Mouse (Mus musculus): ENCODE data around the gene Ncapd2. TPM values are rescaled to one million over a fixed set of nuclear protein-coding genes. Genes with fewer than 3 reads are reported as not detected.

Gene Ncapd2
- polyA plus RNA-seq (2015; fragmentation: Nextera tagmentation; extraction: Ambion mirVana): 58.3 and 58.6 TPM in 2 replicates

DNA sequence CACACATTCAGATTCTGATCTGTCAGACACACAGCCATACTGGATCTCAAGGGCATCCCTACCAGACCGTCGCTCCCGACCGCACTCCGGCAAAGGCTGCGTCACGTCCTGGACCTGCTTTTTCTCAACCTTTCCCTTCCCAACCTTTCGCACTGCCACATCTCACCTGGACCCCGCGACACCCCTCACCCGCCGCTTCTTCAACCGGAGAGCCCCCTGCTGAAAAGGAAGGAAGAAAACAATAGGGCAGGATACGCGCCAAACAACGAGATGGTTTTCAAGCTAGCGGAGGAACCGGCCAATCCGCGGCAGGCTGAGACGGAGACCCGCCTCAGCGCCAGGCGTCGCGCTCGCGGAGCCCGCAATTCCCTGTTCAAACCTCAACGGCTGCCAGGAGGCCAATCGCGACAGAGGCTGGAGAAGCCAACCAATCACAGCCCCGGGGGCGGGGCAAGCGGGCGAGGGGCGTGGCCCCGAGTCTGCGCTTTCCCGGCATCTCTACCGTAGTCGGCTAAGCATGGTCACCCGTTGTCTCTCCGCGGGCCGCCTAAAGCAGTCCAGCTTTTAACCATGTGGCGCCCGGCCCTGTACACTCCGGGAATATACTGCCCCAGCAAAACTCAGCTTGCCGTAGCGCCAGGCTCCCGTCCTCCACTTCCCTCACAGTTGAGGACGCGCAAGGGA is at the start of gene Ncapd2, which contains the start of gene Mrpl51:
Ncapd2 (minus strand) TSS at position 370 of the 684 bp plus-strand sequence.
Mrpl51 (plus strand) TSS at position 470 of the 684 bp plus-strand sequence.
- under 1% methylated on average over 54 of the region's 54 CpGs for WGBS
- peak within 1 kb of the TSS; percentile 60 for H3K9ac ChIP-seq
- peaks cover 5% of the 10 kb centered on the region; the same call in 1 of the 2 replicates for H3K36me3 ChIP-seq (replicated peaks)
- peak within 1 kb of the TSS; percentile 96 for H3K27ac ChIP-seq
- H3K4me3 ChIP-seq: peak within 1 kb of the TSS; percentile 56
- H3K27me3 ChIP-seq (replicated peaks): no peaks in the 10 kb centered on the region
- no peaks in the 10 kb centered on the region for H3K9me3 ChIP-seq
- peak; percentile 98 for ATAC-seq (replicated peaks)
- peaks cover 25% of the 10 kb centered on the region for H3K4me1 ChIP-seq
- peak within 1 kb of the TSS; percentile 69 for H3K4me2 ChIP-seq

DNA sequence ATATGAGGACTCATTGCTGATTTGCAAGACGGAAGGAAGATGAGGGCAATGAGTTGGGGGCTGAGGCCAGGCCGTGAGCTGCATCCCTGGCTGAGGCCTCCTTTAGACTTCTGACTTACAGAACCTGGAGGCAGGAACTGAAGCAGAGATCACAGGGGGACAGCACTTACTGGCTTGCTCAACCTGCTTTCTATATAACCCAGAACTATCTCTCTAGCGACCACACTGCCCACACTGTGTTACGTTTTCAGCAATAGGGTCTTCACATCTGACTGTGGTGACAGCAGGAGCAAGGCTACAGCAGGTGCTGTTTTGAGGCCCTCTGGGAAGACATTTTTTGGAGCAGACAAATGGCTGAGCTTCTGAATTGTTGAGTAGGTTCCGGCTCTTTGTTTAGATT is 49.1 kb upstream of the Ncapd2 start:
- no peaks in the 10 kb centered on the region for H3K27me3 ChIP-seq (replicated peaks)
- 86% methylated on average over 5 of the region's 5 CpGs for WGBS
- H3K36me3 ChIP-seq (replicated peaks): no peaks in the 10 kb centered on the region
- H3K4me2 ChIP-seq: no peak overlapping the region
- no peak overlapping the region for H3K9ac ChIP-seq
- ATAC-seq (replicated peaks): no peak
- no peaks in the 10 kb centered on the region for H3K4me1 ChIP-seq
- H3K27ac ChIP-seq: no peak overlapping the region
- H3K4me3 ChIP-seq: no peak overlapping the region
- H3K9me3 ChIP-seq: no peaks in the 10 kb centered on the region

DNA sequence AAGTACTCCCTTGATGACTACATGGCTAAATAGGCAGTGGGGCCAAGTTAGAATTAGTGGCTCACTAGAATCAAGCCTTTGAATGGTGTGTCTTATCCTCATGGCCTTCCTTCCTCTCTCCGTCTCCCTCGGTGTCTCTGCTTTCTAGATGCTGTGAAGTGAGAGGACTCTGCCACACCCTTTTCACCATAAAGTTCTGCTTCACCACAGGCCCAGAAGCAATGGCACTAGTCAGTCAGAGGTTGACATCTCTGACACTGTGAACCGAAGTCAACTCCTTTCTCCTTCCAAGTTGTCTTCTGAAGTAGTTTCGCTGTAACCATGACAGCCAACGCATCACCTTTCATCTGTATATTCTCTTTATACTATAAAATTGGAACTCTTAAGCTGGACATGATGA is 48.0 kb upstream of the Ncapd2 start:
- H3K4me2 ChIP-seq: no peak overlapping the region

DNA sequence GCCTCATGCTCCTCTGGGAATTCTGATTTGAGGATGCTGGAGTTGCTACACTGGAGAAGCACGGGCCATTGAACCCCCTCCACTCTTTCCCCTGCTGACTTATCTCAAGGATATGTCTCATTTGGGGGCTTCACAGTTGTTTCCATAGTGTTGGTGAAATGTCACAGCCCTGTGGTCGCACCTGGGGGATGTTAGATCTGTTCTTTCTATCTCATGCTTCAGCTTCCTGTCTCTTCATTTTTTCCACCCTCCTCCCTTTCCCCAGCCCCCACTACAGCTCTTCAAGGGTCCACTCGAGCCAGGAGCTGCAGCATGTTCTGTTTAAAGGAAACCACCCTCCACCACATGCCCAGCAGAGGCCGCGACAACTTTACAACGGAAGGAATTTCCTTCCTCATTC is 46.9 kb upstream of the Ncapd2 start:
- WGBS: 77% methylated on average over 6 of the region's 6 CpGs
- no peak for ATAC-seq (replicated peaks)

More for the DNA sequence above, 48.0 kb upstream of the Ncapd2 start:
- Histone ChIP-seq H3K4me1 (no peaks in the 10 kb centered on the region), H3K27ac (no peak overlapping the region), H3K27me3 (replicated peaks) (no peaks in the 10 kb centered on the region), H3K4me3 (no peak overlapping the region), H3K9me3 (no peaks in the 10 kb centered on the region), H3K9ac (no peak overlapping the region), H3K36me3 (replicated peaks) (no peaks in the 10 kb centered on the region)
- 89% methylated on average over 5 of the region's 5 CpGs for WGBS
- ATAC-seq (replicated peaks): no peak

DNA sequence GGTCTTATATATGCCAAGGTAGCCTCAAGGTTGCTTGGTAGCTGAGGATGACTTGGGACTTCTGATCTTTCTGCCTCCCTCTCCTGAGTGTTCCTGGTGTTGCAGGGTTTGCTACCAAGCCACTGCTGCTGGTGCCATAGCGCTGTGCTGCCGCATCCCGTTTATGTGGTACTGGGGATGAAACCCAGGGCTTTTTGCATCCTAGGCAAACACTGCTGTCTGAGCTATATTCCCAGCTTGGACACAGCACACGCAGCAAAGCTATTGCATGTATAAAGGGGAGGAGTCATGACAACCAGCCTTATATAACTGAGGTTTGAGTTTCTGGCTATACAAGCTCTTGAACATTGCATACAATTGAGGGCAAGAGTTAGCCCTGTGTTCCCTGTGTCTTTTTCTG is 45.9 kb upstream of the Ncapd2 start:
- Histone ChIP-seq H3K4me3 (no peak overlapping the region), H3K9ac (no peak overlapping the region), H3K4me1 (no peaks in the 10 kb centered on the region), H3K9me3 (no peaks in the 10 kb centered on the region), H3K36me3 (replicated peaks) (no peaks in the 10 kb centered on the region), H3K27ac (no peak overlapping the region), H3K4me2 (no peak overlapping the region), H3K27me3 (replicated peaks) (no peaks in the 10 kb centered on the region)
- no peak for ATAC-seq (replicated peaks)
- WGBS: 89% methylated on average over 4 of the region's 4 CpGs

More for the DNA sequence above, 46.9 kb upstream of the Ncapd2 start:
- Histone ChIP-seq H3K27me3 (replicated peaks) (no peaks in the 10 kb centered on the region), H3K4me3 (no peak overlapping the region), H3K9ac (no peak overlapping the region), H3K4me1 (no peaks in the 10 kb centered on the region), H3K27ac (no peak overlapping the region), H3K36me3 (replicated peaks) (no peaks in the 10 kb centered on the region), H3K9me3 (no peaks in the 10 kb centered on the region), H3K4me2 (no peak overlapping the region)

DNA sequence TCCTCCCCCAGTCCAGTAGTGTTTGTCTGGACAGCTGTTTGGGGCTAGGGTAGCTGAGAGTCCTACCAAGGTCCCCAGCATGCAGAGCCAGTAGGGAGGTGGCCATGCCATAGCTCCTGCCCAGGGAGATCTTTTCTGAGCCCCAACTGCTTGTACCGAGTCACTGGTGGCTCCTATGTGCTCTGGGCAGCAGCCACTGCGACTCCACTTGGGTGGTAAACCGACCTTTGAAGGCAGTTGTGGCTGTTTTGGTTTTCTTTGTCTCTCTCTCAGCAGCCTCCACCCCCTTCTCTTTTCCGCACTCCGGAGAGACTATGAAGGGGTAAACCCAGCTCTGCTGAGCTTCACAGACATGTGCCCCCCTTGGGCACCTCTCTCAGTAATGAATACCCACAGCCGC is 45.3 kb upstream of the Ncapd2 start, which contains the start of gene Cd27:
Cd27 (minus strand) TSS at position 229 of the 400 bp plus-strand sequence.
- Histone ChIP-seq H3K4me2 (no peak within 1 kb of the TSS), H3K9me3 (no peaks in the 10 kb centered on the region), H3K4me1 (peaks cover 3% of the 10 kb centered on the region; the same call in 1 of the 2 replicates), H3K36me3 (replicated peaks) (no peaks in the 10 kb centered on the region), H3K9ac (no peak within 1 kb of the TSS), H3K4me3 (no peak within 1 kb of the TSS), H3K27me3 (replicated peaks) (no peaks in the 10 kb centered on the region), H3K27ac (no peak within 1 kb of the TSS)
- 30% methylated on average over 6 of the region's 6 CpGs for WGBS
- ATAC-seq (replicated peaks): no peak

DNA sequence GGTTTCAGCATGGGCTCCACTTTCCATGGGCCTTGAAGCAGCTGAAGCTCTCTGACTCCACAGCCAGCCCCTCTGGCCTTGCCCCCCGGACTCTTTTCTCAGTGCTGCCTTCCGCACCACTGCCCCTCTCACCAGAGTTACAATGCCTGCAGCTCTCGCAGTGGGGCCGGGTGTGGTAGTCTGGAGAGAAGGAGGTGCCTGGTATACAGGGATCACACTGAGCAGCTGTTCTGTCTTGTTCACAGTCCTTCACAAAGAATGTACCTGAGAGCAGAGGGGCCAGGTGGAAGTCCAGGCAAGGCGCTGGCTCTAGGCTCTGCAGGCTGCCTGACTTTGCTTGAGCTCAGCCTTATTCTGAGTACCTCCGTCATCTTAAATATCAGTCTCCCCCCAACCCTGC is 44.8 kb upstream of the Ncapd2 start:
- no peak overlapping the region for H3K9ac ChIP-seq
- H3K9me3 ChIP-seq: no peaks in the 10 kb centered on the region
- no peaks in the 10 kb centered on the region for H3K36me3 ChIP-seq (replicated peaks)
- no peak for ATAC-seq (replicated peaks)
- H3K4me1 ChIP-seq: peaks cover 8% of the 10 kb centered on the region
- no peak overlapping the region for H3K4me2 ChIP-seq
- no peaks in the 10 kb centered on the region for H3K27me3 ChIP-seq (replicated peaks)
- 56% methylated on average over 6 of the region's 6 CpGs for WGBS
- H3K4me3 ChIP-seq: no peak overlapping the region
- no peak overlapping the region for H3K27ac ChIP-seq

DNA sequence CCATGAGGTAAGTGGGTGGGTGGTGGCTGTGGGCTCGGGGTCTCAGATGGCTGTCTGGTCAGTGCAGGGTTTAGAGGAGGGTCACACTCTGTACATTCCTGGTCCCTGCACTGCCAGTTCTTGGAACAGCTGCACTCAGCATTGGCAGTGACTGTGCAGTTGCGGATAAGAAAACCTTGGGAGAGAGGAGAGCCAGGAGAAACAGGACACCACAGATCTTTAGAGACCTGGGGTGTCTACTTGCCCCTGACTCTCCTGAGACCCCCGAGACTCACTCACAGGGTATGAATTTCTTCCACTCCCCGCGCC is 43.0 kb upstream of the Ncapd2 start:
- H3K9me3 ChIP-seq: no peaks in the 10 kb centered on the region
- no peak overlapping the region for H3K4me3 ChIP-seq
- no peak for ATAC-seq (replicated peaks)
- no peaks in the 10 kb centered on the region for H3K36me3 ChIP-seq (replicated peaks)
- 75% methylated on average over 5 of the region's 5 CpGs for WGBS
- no peak overlapping the region for H3K27ac ChIP-seq
- no peak overlapping the region for H3K9ac ChIP-seq
- H3K27me3 ChIP-seq (replicated peaks): no peaks in the 10 kb centered on the region
- H3K4me1 ChIP-seq: peaks cover 18% of the 10 kb centered on the region
- H3K4me2 ChIP-seq: no peak overlapping the region

DNA sequence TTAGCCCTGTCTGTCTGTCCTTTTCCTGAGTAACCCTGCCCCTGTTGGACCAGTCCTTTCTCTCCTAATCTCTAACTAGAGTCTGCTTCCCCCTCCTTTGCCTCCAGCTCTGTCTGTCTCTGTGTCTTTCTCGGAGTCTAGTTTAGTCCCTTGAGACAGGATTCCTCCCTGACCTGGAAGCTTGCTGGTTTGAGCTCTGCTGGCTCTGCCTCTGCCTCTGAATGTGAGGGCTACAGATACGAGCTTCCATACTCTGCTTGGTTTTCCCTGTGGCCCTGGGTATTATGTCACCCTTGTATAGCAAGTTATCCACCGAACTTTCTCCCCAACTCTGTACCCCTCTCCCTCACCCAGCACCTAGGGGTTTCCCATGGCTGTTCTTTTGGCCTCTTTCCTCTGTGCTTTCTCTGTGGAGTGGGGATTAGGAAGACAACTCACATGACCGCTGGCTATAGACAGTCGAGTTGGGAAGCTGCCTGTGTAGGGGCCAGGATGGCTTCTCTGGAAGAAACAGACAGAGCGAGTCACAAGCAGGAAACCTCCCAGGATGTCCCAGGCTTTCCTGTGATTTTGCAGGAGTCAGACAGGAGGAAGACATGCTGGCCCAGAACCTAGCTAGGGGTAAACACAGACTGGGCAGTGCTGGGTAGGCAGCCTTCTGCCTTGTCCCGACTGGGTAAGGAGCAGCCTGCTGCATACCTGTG is 42.5 kb upstream of the Ncapd2 start:
- Histone ChIP-seq H3K9me3 (no peaks in the 10 kb centered on the region), H3K4me3 (no peak overlapping the region), H3K4me2 (no peak overlapping the region), H3K9ac (no peak overlapping the region), H3K4me1 (peaks cover 18% of the 10 kb centered on the region), H3K27ac (no peak overlapping the region), H3K36me3 (replicated peaks) (no peaks in the 10 kb centered on the region), H3K27me3 (replicated peaks) (no peaks in the 10 kb centered on the region)
- WGBS: 64% methylated on average over 7 of the region's 7 CpGs
- no peak for ATAC-seq (replicated peaks)

DNA sequence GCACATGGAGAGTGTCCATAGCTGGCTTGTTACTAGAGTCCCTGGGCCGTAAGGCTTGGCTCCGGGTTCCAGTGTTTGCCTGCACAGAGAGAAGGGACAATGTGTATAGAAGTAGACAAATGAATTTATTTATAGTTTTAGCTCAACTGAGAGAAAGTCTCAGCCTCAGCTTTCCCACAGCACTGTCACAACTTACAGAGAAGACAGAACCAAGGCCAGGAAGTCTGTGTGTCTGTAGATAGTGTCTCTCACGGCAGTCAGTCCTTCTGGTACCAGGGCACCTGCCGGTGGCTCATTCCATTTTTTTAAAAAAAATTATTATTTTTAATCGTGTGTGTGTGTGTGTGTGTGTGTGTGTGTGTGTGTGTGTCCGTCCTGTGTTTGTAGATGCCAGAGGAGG is 41.0 kb upstream of the Ncapd2 start:
- Histone ChIP-seq H3K4me3 (no peak overlapping the region), H3K4me2 (no peak overlapping the region), H3K9me3 (no peaks in the 10 kb centered on the region), H3K36me3 (replicated peaks) (no peaks in the 10 kb centered on the region), H3K27ac (no peak overlapping the region), H3K4me1 (peaks cover 18% of the 10 kb centered on the region), H3K27me3 (replicated peaks) (no peaks in the 10 kb centered on the region), H3K9ac (no peak overlapping the region)
- 83% methylated on average over 6 of the region's 6 CpGs for WGBS
- no peak for ATAC-seq (replicated peaks)

DNA sequence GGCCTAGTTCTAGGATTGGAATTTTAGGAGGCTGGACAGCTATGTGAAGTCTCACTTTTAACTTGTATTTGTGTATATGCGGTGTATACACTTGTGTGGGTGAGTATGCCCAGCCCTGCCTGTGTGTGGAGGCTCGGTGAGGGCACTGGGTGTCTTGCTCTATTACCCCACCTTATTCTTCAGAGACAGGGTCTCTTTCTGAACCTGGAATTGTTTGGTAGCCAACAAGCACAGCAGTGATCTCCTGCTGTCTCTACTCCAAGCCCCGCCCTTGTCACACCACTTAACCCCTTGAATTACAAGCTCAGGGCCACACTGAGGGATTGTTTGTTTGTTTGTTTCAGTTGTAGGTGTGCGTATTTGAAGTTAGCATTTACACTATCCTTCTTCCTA is 40.5 kb upstream of the Ncapd2 start:
- ATAC-seq (replicated peaks): no peak
- Histone ChIP-seq H3K4me1 (peaks cover 18% of the 10 kb centered on the region), H3K27me3 (replicated peaks) (no peaks in the 10 kb centered on the region), H3K36me3 (replicated peaks) (no peaks in the 10 kb centered on the region), H3K27ac (no peak overlapping the region), H3K9ac (no peak overlapping the region), H3K4me3 (peak overlapping the region; percentile 42), H3K9me3 (no peaks in the 10 kb centered on the region), H3K4me2 (peak overlapping the region; percentile 89)
- WGBS: 67% methylated on average over 4 of the region's 4 CpGs

DNA sequence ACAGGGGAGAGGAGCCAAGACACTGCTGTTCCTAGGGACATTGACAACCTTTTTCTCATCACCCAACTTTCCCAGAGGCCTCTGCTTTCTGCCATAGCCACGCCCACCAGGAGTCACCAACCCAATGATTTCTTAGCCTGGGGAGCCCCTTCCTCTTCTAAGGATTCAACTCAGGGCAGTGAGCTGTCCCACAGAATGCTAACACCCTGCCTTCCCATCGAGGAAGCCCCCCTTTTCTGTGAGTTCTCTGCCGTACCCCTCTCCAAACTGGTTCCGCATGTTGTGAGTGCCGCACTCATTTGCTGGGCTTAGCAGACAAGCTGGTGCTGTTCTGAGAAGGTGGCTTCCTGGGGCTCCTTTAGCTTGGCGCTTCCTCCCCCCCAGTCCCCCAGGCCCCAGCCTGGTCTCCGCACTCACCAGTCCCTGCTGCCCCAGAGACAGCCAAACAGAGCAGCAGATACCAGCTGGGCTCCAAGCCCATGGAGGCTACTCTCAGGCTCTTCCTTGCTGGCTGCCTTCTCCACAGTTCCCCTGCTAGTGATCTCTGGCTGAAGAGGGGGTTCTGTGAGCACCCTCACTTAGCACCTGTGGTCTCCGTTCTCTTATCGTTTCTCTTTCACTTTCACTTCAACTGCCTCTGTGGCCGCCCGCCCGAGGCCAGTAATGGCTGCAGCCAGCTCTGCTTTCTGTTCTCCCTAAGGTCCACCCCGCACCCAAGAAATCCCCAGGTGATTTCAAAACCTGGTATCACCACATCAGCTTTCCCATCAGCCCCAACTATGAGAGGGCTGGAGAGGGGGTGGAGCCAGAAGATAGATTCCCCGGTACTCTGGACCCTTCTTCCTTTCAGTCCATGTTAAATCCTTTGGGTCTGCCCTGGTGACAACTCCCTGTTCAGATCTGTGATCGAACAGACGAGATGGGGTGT is 39.9 kb upstream of the Ncapd2 start, which contains the start of gene Tapbpl:
Tapbpl (minus strand) TSS at position 744 of the 928 bp plus-strand sequence.
- H3K27me3 ChIP-seq (replicated peaks): no peaks in the 10 kb centered on the region
- WGBS: 10% methylated on average over 16 of the region's 16 CpGs

More for the DNA sequence above, 39.9 kb upstream of the Ncapd2 start, which contains the start of gene Tapbpl:
- peak within 1 kb of the TSS; percentile 56 for H3K9ac ChIP-seq
- no peaks in the 10 kb centered on the region for H3K36me3 ChIP-seq (replicated peaks)
- ATAC-seq (replicated peaks): peak; percentile 79
- peak within 1 kb of the TSS; percentile 42 for H3K4me3 ChIP-seq
- H3K9me3 ChIP-seq: no peaks in the 10 kb centered on the region
- H3K4me1 ChIP-seq: peaks cover 18% of the 10 kb centered on the region
- peak within 1 kb of the TSS; percentile 89 for H3K4me2 ChIP-seq
- peak within 1 kb of the TSS; percentile 64 for H3K27ac ChIP-seq

All from midbrain, embryonic 15.5 days (tissue).